Mouse (Mus musculus) testis, adult 2 months (tissue): ENCODE data around the gene Clp1.

Experiments used
- CTCF ChIP-seq: fragments of 200-500 bp; IDR thresholded peaks from 2 replicates; pipeline ENCODE4 v1.5.1; 2012; ENCODE audit warnings: low read depth, mild to moderate bottlenecking, inconsistent platforms, low read length, moderate library complexity; ENCODE audit not compliant: control insufficient read depth, insufficient read depth, insufficient replicate concordance
- POLR2A ChIP-seq: fragments of 200-500 bp; IDR thresholded peaks from 2 replicates; pipeline ENCODE4 v1.6.1; 2012; ENCODE audit warnings: low read depth, mild to moderate bottlenecking, inconsistent platforms, low read length, moderate library complexity; ENCODE audit not compliant: control insufficient read depth

- TF ChIP-seq CTCF (no peak), POLR2A (no peak)
These were observed 21.9 kb downstream of the Clp1 start for GRCm38 (mm10) chr2:84705295-84705694.
